Mouse (Mus musculus): ENCODE data around the gene Abhd11. TPM values are rescaled to one million over a fixed set of nuclear protein-coding genes. Genes with fewer than 3 reads are reported as not detected.

Abhd11 gene
- polyA plus RNA-seq, 1 experiment from 2014 or later, result 59.9 TPM

- Histone ChIP-seq H3K4me3 (ENCODE audit: low read depth, low read length) (no peak overlapping the region), H3K9ac (ENCODE audit: low read depth, low read length) (no peak overlapping the region), H3K9me3 (replicated peaks; ENCODE audit: control insufficient read depth, low read length) (no peaks in the 10 kb centered on the region), H3K4me2 (no peak overlapping the region), H3K27me3 (ENCODE audit: control insufficient read depth, insufficient read depth, low read length) (no peaks in the 10 kb centered on the region), H3K27ac (ENCODE audit: low read depth, low read length) (no peak overlapping the region), H3K4me1 (ENCODE audit: control insufficient read depth, insufficient read depth, low read length) (0 out of 2 replicates have a peak, but pooled peaks cover 3% of the 10 kb centered on the region), H3K36me3 (ENCODE audit: control insufficient read depth, insufficient read depth, low read length) (no peaks in the 10 kb centered on the region)
- 93% methylated on average over 4 of the region's 4 CpGs for WGBS (ENCODE audit: insufficient replicate concordance)
- no peak for ATAC-seq (replicated peaks; ENCODE audit: insufficient number of reproducible peaks, low FRiP score, low TSS enrichment)
Observed at GRCm38 (mm10) chr5:134999797-135000196, 9.2 kb upstream of the Abhd11 start.

- 54% methylated on average over 16 of the region's 16 CpGs for WGBS (ENCODE audit: insufficient replicate concordance)
- no peak for ATAC-seq (replicated peaks; ENCODE audit: insufficient number of reproducible peaks, low FRiP score, low TSS enrichment)
- 0 out of 2 replicates have a peak, but pooled peaks cover 3% of the 10 kb centered on the region for H3K4me1 ChIP-seq (ENCODE audit: control insufficient read depth, insufficient read depth, low read length)
- H3K27me3 ChIP-seq (ENCODE audit: control insufficient read depth, insufficient read depth, low read length), result peaks cover 2% of the 10 kb centered on the region; the same call in 1 of the 2 replicates
- H3K9me3 ChIP-seq (replicated peaks; ENCODE audit: control insufficient read depth, low read length), result no peaks in the 10 kb centered on the region
- no peak overlapping the region for H3K4me2 ChIP-seq
- H3K27ac ChIP-seq (ENCODE audit: low read depth, low read length), result no peak overlapping the region
- H3K4me3 ChIP-seq (ENCODE audit: low read depth, low read length), result no peak overlapping the region
- H3K9ac ChIP-seq (ENCODE audit: low read depth, low read length), result no peak overlapping the region
- no peaks in the 10 kb centered on the region for H3K36me3 ChIP-seq (ENCODE audit: control insufficient read depth, insufficient read depth, low read length)
Observed at GRCm38 (mm10) chr5:135000751-135001150, 8.2 kb upstream of the Abhd11 start.

GRCm38 (mm10) chr5:135001309-135001708 lies 7.6 kb upstream of the Abhd11 start:
- 1% methylated on average over 14 of the region's 14 CpGs for WGBS (ENCODE audit: insufficient replicate concordance)
- H3K4me1 ChIP-seq (ENCODE audit: control insufficient read depth, insufficient read depth, low read length), result 0 out of 2 replicates have a peak, but pooled peaks cover 3% of the 10 kb centered on the region
- H3K9me3 ChIP-seq (replicated peaks; ENCODE audit: control insufficient read depth, low read length), result no peaks in the 10 kb centered on the region
- 0 out of 2 replicates have a peak overlapping the region, but pooled peaks have one; percentile 3 for H3K4me3 ChIP-seq (ENCODE audit: low read depth, low read length)
- no peak for ATAC-seq (replicated peaks; ENCODE audit: insufficient number of reproducible peaks, low FRiP score, low TSS enrichment)
- peaks cover 2% of the 10 kb centered on the region; the same call in 1 of the 2 replicates for H3K27me3 ChIP-seq (ENCODE audit: control insufficient read depth, insufficient read depth, low read length)
- peak overlapping the region; percentile 49 for H3K4me2 ChIP-seq
- H3K27ac ChIP-seq (ENCODE audit: low read depth, low read length), result no peak overlapping the region
- H3K9ac ChIP-seq (ENCODE audit: low read depth, low read length), result no peak overlapping the region
- H3K36me3 ChIP-seq (ENCODE audit: control insufficient read depth, insufficient read depth, low read length), result no peaks in the 10 kb centered on the region

- no peaks in the 10 kb centered on the region for H3K9me3 ChIP-seq (replicated peaks; ENCODE audit: control insufficient read depth, low read length)
- no peak overlapping the region for H3K9ac ChIP-seq (ENCODE audit: low read depth, low read length)
- peaks cover 2% of the 10 kb centered on the region; the same call in 1 of the 2 replicates for H3K27me3 ChIP-seq (ENCODE audit: control insufficient read depth, insufficient read depth, low read length)
- H3K4me3 ChIP-seq (ENCODE audit: low read depth, low read length), result no peak overlapping the region
- no peak overlapping the region for H3K4me2 ChIP-seq
- 0 out of 2 replicates have a peak, but pooled peaks cover 3% of the 10 kb centered on the region for H3K4me1 ChIP-seq (ENCODE audit: control insufficient read depth, insufficient read depth, low read length)
- 51% methylated on average over 5 of the region's 5 CpGs for WGBS (ENCODE audit: insufficient replicate concordance)
- no peak for ATAC-seq (replicated peaks; ENCODE audit: insufficient number of reproducible peaks, low FRiP score, low TSS enrichment)
- H3K36me3 ChIP-seq (ENCODE audit: control insufficient read depth, insufficient read depth, low read length), result no peaks in the 10 kb centered on the region
- no peak overlapping the region for H3K27ac ChIP-seq (ENCODE audit: low read depth, low read length)
Observed at GRCm38 (mm10) chr5:135002151-135002550, 6.8 kb upstream of the Abhd11 start.

- H3K9ac ChIP-seq (ENCODE audit: low read depth, low read length), result peak overlapping the region; percentile 90
- peaks cover 2% of the 10 kb centered on the region; the same call in 1 of the 2 replicates for H3K27me3 ChIP-seq (ENCODE audit: control insufficient read depth, insufficient read depth, low read length)
- H3K27ac ChIP-seq (ENCODE audit: low read depth, low read length), result peak overlapping the region; percentile 98
- peaks cover 19% of the 10 kb centered on the region for H3K4me1 ChIP-seq (ENCODE audit: control insufficient read depth, insufficient read depth, low read length)
- H3K4me2 ChIP-seq, result peak overlapping the region; percentile 87
- no peaks in the 10 kb centered on the region for H3K9me3 ChIP-seq (replicated peaks; ENCODE audit: control insufficient read depth, low read length)
- H3K36me3 ChIP-seq (ENCODE audit: control insufficient read depth, insufficient read depth, low read length), result no peaks in the 10 kb centered on the region
- ATAC-seq (replicated peaks; ENCODE audit: insufficient number of reproducible peaks, low FRiP score, low TSS enrichment), result no peak
- WGBS (ENCODE audit: insufficient replicate concordance), result 26% methylated on average over 16 of the region's 16 CpGs
- peak overlapping the region; percentile 66 for H3K4me3 ChIP-seq (ENCODE audit: low read depth, low read length)
Observed at GRCm38 (mm10) chr5:135007802-135008571, 965 bp upstream of the Abhd11 start.

- peaks cover 2% of the 10 kb centered on the region; the same call in 1 of the 2 replicates for H3K27me3 ChIP-seq (ENCODE audit: control insufficient read depth, insufficient read depth, low read length)
- peak overlapping the region; percentile 66 for H3K4me3 ChIP-seq (ENCODE audit: low read depth, low read length)
- H3K4me1 ChIP-seq (ENCODE audit: control insufficient read depth, insufficient read depth, low read length), result peaks cover 19% of the 10 kb centered on the region
- H3K9ac ChIP-seq (ENCODE audit: low read depth, low read length), result peak overlapping the region; percentile 82
- no peaks in the 10 kb centered on the region for H3K36me3 ChIP-seq (ENCODE audit: control insufficient read depth, insufficient read depth, low read length)
- no peaks in the 10 kb centered on the region for H3K9me3 ChIP-seq (replicated peaks; ENCODE audit: control insufficient read depth, low read length)
- 0% methylated on average over 33 of the region's 37 CpGs for WGBS (ENCODE audit: insufficient replicate concordance)
- peak; percentile 76 for ATAC-seq (replicated peaks; ENCODE audit: insufficient number of reproducible peaks, low FRiP score, low TSS enrichment)
- peak overlapping the region; percentile 87 for H3K4me2 ChIP-seq
- H3K27ac ChIP-seq (ENCODE audit: low read depth, low read length), result peak overlapping the region; percentile 98
Observed at GRCm38 (mm10) chr5:135009590-135010319, 803 bp downstream of the Abhd11 start.

GRCm38 (mm10) chr5:135010320-135010709 lies 1.4 kb downstream of the Abhd11 start:
- H3K9ac ChIP-seq (ENCODE audit: low read depth, low read length), result peak overlapping the region; percentile 82
- 61% methylated on average over 7 of the region's 7 CpGs for WGBS (ENCODE audit: insufficient replicate concordance)

GRCm38 (mm10) chr5:135010841-135011743 lies 2.1 kb downstream of the Abhd11 start:
- Histone ChIP-seq H3K27me3 (ENCODE audit: control insufficient read depth, insufficient read depth, low read length) (no peaks in the 10 kb centered on the region), H3K4me2 (peak overlapping the region; percentile 16; the same call in 1 of the 2 replicates), H3K4me1 (ENCODE audit: control insufficient read depth, insufficient read depth, low read length) (peaks cover 19% of the 10 kb centered on the region), H3K4me3 (ENCODE audit: low read depth, low read length) (no peak overlapping the region), H3K9me3 (replicated peaks; ENCODE audit: control insufficient read depth, low read length) (no peaks in the 10 kb centered on the region), H3K9ac (ENCODE audit: low read depth, low read length) (no peak overlapping the region), H3K27ac (ENCODE audit: low read depth, low read length) (no peak overlapping the region), H3K36me3 (ENCODE audit: control insufficient read depth, insufficient read depth, low read length) (no peaks in the 10 kb centered on the region)
- WGBS (ENCODE audit: insufficient replicate concordance), result 82% methylated on average over 25 of the region's 25 CpGs
- ATAC-seq (replicated peaks; ENCODE audit: insufficient number of reproducible peaks, low FRiP score, low TSS enrichment), result no peak

More at GRCm38 (mm10) chr5:135010320-135010709, 1.4 kb downstream of the Abhd11 start:
- H3K27ac ChIP-seq (ENCODE audit: low read depth, low read length), result peak overlapping the region; percentile 98
- H3K27me3 ChIP-seq (ENCODE audit: control insufficient read depth, insufficient read depth, low read length), result peaks cover 2% of the 10 kb centered on the region; the same call in 1 of the 2 replicates
- no peaks in the 10 kb centered on the region for H3K9me3 ChIP-seq (replicated peaks; ENCODE audit: control insufficient read depth, low read length)
- ATAC-seq (replicated peaks; ENCODE audit: insufficient number of reproducible peaks, low FRiP score, low TSS enrichment), result no peak
- peak overlapping the region; percentile 66 for H3K4me3 ChIP-seq (ENCODE audit: low read depth, low read length)
- H3K36me3 ChIP-seq (ENCODE audit: control insufficient read depth, insufficient read depth, low read length), result no peaks in the 10 kb centered on the region
- H3K4me1 ChIP-seq (ENCODE audit: control insufficient read depth, insufficient read depth, low read length), result peaks cover 19% of the 10 kb centered on the region
- H3K4me2 ChIP-seq, result peak overlapping the region; percentile 87

Measured in heart, embryonic 11.5 days (tissue).